In genomic region chr9:103670592-103671113, GRCm38 (mm10) we compare ENCODE assay signal across 6 mouse cellular contexts.
A peak's percentile ranks its signal among the peaks of the same experiment; 100 is the strongest.
DNase-seq lines count a peak whose midpoint lies in the region; TF ChIP-seq lines count a peak whose summit lies in the region.
"Not testable (repeated sequence)": the region's sequence is repeated elsewhere in the genome, so short reads cannot be mapped to it uniquely, and the experiment has no call there.

No protein-coding gene starts in this region.

- not testable (repeated sequence) for H3K4me3 ChIP-seq in ES-Bruce4 (ENCODE audit: low read depth, low read length)
- H3K4me3 ChIP-seq in megakaryocyte, embryonic 14.5 days (replicated peaks), result peak overlapping the region; percentile 16

- H3K36me3 ChIP-seq in ES-Bruce4 (ENCODE audit: control insufficient read depth, insufficient read depth, low read length, poor library complexity, severe bottlenecking); megakaryocyte, embryonic 14.5 days (replicated peaks; ENCODE audit: low read length): not testable (repeated sequence)

- not testable (repeated sequence) for TF ChIP-seq CTCF in ES-Bruce4 (IDR thresholded peaks at IDR 0.05; ENCODE audit: low read depth, low read length)

- H3K27me3 ChIP-seq in ES-Bruce4 (ENCODE audit: control insufficient read depth, insufficient read depth, low read length, poor library complexity, severe bottlenecking); megakaryocyte, embryonic 14.5 days (replicated peaks): not testable (repeated sequence)

- H3K27ac ChIP-seq in ES-Bruce4 (ENCODE audit: insufficient read depth, low read length), result peak overlapping the region; percentile 39

- H3K4me1 ChIP-seq in ES-Bruce4 (ENCODE audit: control insufficient read depth, insufficient read depth, low read length); megakaryocyte, embryonic 14.5 days: not testable (repeated sequence)

- H3K9me3 ChIP-seq in ES-Bruce4 (replicated peaks; ENCODE audit: control insufficient read depth, insufficient read depth, low read length, poor library complexity, severe bottlenecking), result peaks cover 20% of the 10 kb centered on the region
- peaks cover 34% of the 10 kb centered on the region for H3K9me3 ChIP-seq in megakaryocyte, embryonic 14.5 days

- TF ChIP-seq POLR2A in ES-Bruce4 (IDR thresholded peaks at IDR 0.05; ENCODE audit: insufficient read depth, low read length), result not testable (repeated sequence)

- DNase-seq in 3T3-L1 (ENCODE audit: low read depth, low spot score) (peak; percentile 5), MN1 (ENCODE audit: low spot score) (peak; percentile 43)
- peak; percentile 10 for DNase-seq in adrenal gland, postnatal 14 days
- peak; percentile 5 for DNase-seq in c-Kit-positive CD71-positive TER-119-positive erythroid progenitor cells, embryonic 14.5 days (ENCODE audit: low spot score)

- H3K9ac ChIP-seq in ES-Bruce4 (ENCODE audit: low read depth, poor library complexity, severe bottlenecking), result not testable (repeated sequence)

- TF ChIP-seq EP300 in ES-Bruce4 (IDR thresholded peaks at IDR 0.05; ENCODE audit: insufficient read depth, low read depth, low read length), result not testable (repeated sequence)
